Mouse (Mus musculus) E14TG2a.4 (cell line): ENCODE results near the gene Angptl6.

ENCODE experiments used
- CTCF ChIP-seq: conservative IDR thresholded peaks from 2 replicates; pipeline ENCODE4 v1.5.1; 2014; ENCODE audit warnings: low read length
- NANOG ChIP-seq: IDR thresholded peaks from 2 replicates; pipeline ENCODE4 v1.6.1; 2014; ENCODE audit warnings: borderline replicate concordance, low read length, mixed read lengths
- POU5F1 ChIP-seq: IDR thresholded peaks from 2 replicates; pipeline ENCODE4 v1.6.1; 2014; ENCODE audit warnings: low read length, borderline replicate concordance

DNA sequence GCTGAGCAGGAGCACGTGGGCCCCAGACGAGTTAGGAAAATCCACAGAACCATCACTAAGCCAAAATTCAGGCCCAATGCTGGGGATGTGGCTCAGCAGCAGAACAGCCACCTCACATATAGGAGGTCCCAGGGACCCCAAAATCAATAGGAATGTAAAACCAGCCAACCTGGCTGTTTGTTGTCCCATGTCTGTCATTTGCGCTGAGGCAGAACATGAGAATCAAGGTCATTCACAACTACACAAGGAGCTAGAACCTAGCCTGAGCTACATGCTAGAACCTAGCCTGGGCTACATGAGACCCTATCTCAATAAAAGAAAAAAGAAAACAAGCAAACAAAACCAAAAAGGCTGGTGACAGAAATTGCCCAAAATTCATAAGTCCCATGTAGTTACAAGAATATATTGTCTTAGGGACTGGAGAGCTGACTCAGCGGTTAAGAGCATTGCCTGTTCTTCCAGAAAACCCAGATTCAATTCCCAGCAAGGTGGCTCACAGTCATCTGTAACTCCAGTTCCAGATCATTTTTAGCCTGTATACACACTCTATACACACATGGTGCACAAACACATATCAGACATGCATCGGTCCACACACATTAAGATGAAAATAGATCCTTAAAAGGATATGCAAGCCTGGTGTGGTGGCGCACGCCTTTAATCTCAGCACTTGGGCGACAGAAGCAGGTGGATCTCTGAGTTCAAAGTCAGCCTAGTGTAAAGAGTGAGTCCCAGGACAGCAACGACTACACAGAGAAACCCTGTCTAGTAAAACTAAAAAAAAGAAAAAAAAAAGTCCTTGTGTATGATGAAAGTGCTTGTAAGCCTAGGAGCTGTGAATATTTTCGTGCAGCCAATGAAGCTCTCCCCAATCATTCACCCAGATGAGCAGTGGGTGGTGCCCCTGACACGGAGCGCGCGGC, 2.1 kb downstream of the Angptl6 start:
- no peak for TF ChIP-seq CTCF
- no peak for TF ChIP-seq POU5F1
- no peak for TF ChIP-seq NANOG
